Mouse (Mus musculus) forebrain, postnatal 0 days (tissue): ENCODE results near the gene Prpf8. TPM values are rescaled to one million over a fixed set of nuclear protein-coding genes. Genes with fewer than 3 reads are reported as not detected.
"Not testable (repeated sequence)": the region's sequence is repeated elsewhere in the genome, so short reads cannot be mapped to it uniquely, and the experiment has no call there.

Source experiments
- ATAC-seq: fragments of 200-750 bp; cut with Nextera tagmentation; 2 replicates; pipeline ENCODE4 v1.8.0; 2017; ENCODE audit warnings: mild to moderate bottlenecking, moderate library complexity
- DNase-seq: peaks from one replicate; pipeline ENCODE4 v3.0.0-alpha.2; 2015
- H3K27ac ChIP-seq: fragments of 300-500 bp; sonication (generic); 2 replicates; pipeline ENCODE4 v1.5.1; 2014; ENCODE audit warnings: low read depth, mild to moderate bottlenecking, antibody characterized with exemption, low read length, moderate library complexity, mixed read lengths
- H3K27me3 ChIP-seq: fragments of 300-500 bp; sonication (generic); 2 replicates; pipeline ENCODE4 v1.6.1; 2014; ENCODE audit warnings: mild to moderate bottlenecking, low read length, mixed read lengths; ENCODE audit not compliant: insufficient read depth
- H3K36me3 ChIP-seq: fragments of 300-500 bp; sonication (generic); 2 replicates; pipeline ENCODE4 v1.6.1; 2014; ENCODE audit warnings: mild to moderate bottlenecking, moderate library complexity; ENCODE audit not compliant: insufficient read depth
- H3K4me1 ChIP-seq: fragments of 300-500 bp; sonication (generic); 2 replicates; pipeline ENCODE4 v1.6.1; 2014; ENCODE audit warnings: antibody characterized with exemption; ENCODE audit not compliant: insufficient read depth
- H3K4me2 ChIP-seq: fragments of 300-500 bp; sonication (generic); 2 replicates; pipeline ENCODE4 v1.6.1; 2014; ENCODE audit warnings: low read depth, mild to moderate bottlenecking, moderate library complexity
- H3K4me3 ChIP-seq: fragments of 300-500 bp; sonication (generic); 2 replicates; pipeline ENCODE4 v1.5.1; 2014; ENCODE audit warnings: low read depth, low read length, mixed read lengths
- H3K9ac ChIP-seq: fragments of 300-500 bp; sonication (generic); 2 replicates; pipeline ENCODE4 v1.6.1; 2014; ENCODE audit warnings: mild to moderate bottlenecking
- H3K9me3 ChIP-seq: fragments of 300-500 bp; sonication (generic); 2 replicates; pipeline ENCODE4 v1.6.1; 2016; ENCODE audit warnings: low read length
- CTCF ChIP-seq: sonication (generic); IDR thresholded peaks from 2 replicates; pipeline ENCODE4 v1.5.1; 2016; ENCODE audit warnings: antibody characterized with exemption, control low read depth, low read depth
- WGBS: fragments of 180-500 bp; shearing (Covaris S2); extraction: QIAGEN DNeasy Blood & Tissue Kit; methylation state at CpG from one replicate; pipeline ENCODE4 v1.1.7; 2014; 5-methylcytosine and 5-hydroxymethylcytosine counted together
- polyA plus RNA-seq: library from polyadenylated mRNA; unstranded; fragments of >200 nt; fragmentation: Nextera tagmentation; extraction: Ambion mirVana; gene quantifications from 2 replicates; pipeline ENCODE4 v1.2.1, GENCODE M21; 2015
- total RNA-seq: library from RNA; depleted of rRNA; stranded (reverse); fragments of >200 nt; gene quantifications from 2 replicates; pipeline ENCODE4 v1.2.3, GENCODE M21; 2014

The Prpf8 gene
- total and polyA plus RNA-seq, 2 experiments from 2014 or later: 27.9 to 120 TPM

DNA sequence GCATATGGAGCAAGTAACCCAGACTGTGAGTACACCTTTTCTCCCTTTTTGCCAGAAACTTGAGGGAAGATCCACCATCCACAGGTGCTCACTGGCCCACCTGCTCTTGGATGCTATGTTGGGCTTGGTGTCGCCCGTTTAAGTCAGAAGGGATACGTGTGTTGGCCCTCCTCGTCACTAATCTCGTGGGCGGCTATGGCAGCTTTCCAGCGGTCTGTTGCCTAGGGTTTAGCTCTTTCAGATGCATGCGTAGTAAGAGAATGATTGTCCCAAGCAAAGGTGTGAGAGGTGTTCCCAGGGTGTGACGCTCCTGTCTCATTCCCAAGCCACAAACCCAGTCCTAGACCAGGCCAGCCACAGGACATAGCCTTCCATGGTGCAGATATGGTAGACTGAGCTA, 58.1 kb downstream of the Prpf8 start:
- WGBS: 77% methylated on average over 9 of the region's 9 CpGs
- DNase-seq: no peak

DNA sequence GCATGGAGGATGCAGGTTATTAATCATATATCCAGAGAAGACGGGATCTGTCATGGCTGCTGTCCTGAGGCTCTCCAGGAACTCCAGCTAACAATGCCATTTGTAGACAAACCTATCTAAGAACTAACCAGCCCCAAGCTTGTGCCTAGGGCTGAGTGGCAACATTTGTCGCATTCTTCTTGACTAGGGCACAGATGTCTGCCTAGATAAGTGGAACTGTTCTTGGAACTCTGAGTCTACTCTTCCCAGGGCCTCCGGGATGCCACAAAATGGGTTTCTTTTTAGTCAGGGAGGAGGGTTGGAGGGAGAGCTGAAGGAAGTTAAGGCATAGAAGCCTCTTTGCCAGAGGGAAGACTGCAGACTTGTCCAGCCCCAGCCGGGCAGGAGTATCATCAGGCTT, 59.4 kb downstream of the Prpf8 start:
- no peak for DNase-seq
- Histone ChIP-seq H3K4me1 (no peaks in the 10 kb centered on the region), H3K9me3 (no peaks in the 10 kb centered on the region), H3K4me3 (no peak overlapping the region), H3K36me3 (peaks cover 27% of the 10 kb centered on the region), H3K27ac (no peak overlapping the region), H3K4me2 (no peak overlapping the region), H3K9ac (no peak overlapping the region), H3K27me3 (no peaks in the 10 kb centered on the region)
- no peak for ATAC-seq
- TF ChIP-seq CTCF: no peak
- WGBS: 78% methylated on average over 4 of the region's 4 CpGs

More for the DNA sequence above, 58.1 kb downstream of the Prpf8 start:
- no peaks in the 10 kb centered on the region for H3K27me3 ChIP-seq
- no peak for ATAC-seq
- no peak for TF ChIP-seq CTCF
- no peaks in the 10 kb centered on the region for H3K4me1 ChIP-seq
- no peak overlapping the region for H3K9ac ChIP-seq
- H3K4me3 ChIP-seq: no peak overlapping the region
- H3K27ac ChIP-seq: no peak overlapping the region
- H3K9me3 ChIP-seq: no peaks in the 10 kb centered on the region
- no peak overlapping the region for H3K4me2 ChIP-seq
- H3K36me3 ChIP-seq: peaks cover 21% of the 10 kb centered on the region

DNA sequence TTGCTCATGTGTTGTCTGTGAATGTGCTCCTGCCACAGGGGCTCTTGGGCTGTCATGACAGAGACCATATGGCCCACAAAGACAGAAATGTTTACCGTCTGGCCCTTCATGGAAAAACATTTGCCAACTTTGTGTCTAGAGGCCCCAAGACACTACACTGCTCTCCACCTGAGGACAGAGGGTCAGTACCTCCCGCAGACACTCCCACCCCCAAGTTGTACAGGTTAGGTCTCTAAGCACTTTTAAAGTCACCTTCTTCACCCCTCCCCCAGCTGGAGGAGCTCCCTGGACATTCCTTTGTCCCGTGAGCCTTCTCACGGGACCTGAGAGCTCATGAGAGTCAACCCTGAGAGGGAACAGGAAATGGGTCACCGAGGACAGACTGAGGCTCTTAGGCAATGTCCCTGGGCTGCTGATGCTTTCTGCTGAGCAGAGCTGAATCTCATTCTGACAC, 63.1 kb downstream of the Prpf8 start:
- no peak for TF ChIP-seq CTCF
- no peak overlapping the region for H3K4me3 ChIP-seq
- peaks cover 36% of the 10 kb centered on the region for H3K36me3 ChIP-seq
- no peaks in the 10 kb centered on the region for H3K9me3 ChIP-seq
- H3K27me3 ChIP-seq: no peaks in the 10 kb centered on the region
- no peak overlapping the region for H3K27ac ChIP-seq
- no peak overlapping the region for H3K9ac ChIP-seq
- WGBS: 47% methylated on average over 5 of the region's 5 CpGs
- ATAC-seq: no peak
- DNase-seq: no peak
- no peak overlapping the region for H3K4me2 ChIP-seq
- H3K4me1 ChIP-seq: no peaks in the 10 kb centered on the region

DNA sequence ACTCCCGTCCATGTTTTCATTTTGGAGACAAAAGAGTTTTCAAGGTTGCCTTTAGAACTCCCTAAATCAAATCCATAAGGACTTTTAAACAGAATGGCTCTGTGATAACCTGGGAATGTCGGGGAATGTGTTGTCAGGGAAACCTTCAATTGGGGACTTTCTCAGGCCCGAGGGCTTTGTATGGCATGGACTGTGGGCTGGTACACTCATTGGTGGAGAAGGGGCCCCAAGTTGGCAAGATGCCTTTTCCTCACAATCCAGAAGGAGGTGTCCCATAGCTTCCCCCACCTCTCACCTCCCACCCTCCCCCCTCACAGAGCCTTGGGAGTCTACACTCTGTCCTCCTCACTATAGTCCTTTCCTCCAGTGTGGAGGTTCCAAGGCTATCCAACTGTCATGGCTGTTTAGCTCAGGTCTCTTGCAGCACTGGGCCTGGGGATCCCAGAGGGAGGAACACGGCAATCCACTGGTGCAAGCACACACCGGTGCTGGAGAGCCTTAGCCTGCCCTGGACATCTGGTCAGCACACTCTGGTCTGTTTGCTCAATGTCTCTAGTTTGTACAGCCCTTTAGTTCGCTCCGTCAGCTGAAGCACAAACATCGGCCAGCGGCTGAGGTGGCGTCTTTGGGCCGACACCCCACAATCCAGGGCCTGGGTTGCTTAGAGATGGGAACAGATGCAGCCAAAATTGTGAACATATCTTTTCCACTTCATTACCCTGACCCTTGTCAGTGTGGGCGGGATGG, 63.8 kb downstream of the Prpf8 start:
- no peaks in the 10 kb centered on the region for H3K27me3 ChIP-seq
- no peaks in the 10 kb centered on the region for H3K9me3 ChIP-seq
- no peaks in the 10 kb centered on the region for H3K4me1 ChIP-seq
- DNase-seq (no peak), ATAC-seq (no peak)
- H3K4me2 ChIP-seq: no peak overlapping the region
- TF ChIP-seq CTCF: no peak
- H3K36me3 ChIP-seq: peaks cover 31% of the 10 kb centered on the region
- no peak overlapping the region for H3K4me3 ChIP-seq
- WGBS: 45% methylated on average over 12 of the region's 12 CpGs
- no peak overlapping the region for H3K27ac ChIP-seq
- H3K9ac ChIP-seq: no peak overlapping the region

DNA sequence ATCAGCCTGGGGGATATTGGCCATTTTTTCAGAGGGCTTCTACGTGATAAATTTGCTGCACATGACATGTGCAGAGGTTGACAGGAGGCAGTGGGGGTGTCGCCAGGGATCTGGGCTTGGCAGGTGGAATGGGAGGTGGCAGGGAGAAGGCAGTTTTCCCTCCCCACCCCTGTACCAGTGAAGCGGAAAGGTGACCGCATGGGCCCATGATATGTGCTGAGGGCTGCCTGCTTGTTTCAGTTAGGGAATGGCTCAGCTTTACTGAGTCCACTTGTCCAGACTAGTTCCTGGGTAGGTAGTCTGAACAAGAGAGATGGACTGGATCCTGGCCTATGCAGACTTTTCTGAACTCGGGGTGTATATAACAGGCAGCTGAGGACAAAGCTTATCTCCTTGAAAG, 64.7 kb downstream of the Prpf8 start:
- no peak for ATAC-seq

DNA sequence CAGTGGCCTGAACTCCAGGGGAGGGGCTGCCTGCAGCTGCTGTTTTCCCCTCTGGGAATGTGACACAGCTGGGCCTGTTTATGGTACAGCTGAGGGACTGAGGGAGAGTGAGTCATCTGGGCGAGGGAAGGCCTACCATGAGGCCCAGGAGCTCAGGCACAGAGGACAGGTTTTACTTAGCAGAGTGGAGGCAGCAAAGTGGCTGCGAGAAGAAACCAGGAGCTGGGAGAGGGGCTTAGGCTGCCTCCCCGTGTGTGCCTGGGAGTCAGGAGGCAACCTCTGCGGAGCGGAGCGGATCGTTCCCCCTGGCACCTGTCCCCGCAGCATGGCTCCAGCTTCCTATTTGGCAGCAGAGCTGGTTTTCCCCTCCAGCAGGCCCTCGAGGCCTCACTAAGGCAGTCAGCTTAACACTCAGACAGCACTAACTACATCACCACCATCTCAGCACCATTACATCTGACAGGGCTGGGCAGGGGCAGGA, 65.4 kb downstream of the Prpf8 start:
- Histone ChIP-seq H3K9me3 (no peaks in the 10 kb centered on the region), H3K27ac (no peak overlapping the region), H3K27me3 (no peaks in the 10 kb centered on the region), H3K4me3 (no peak overlapping the region), H3K4me1 (no peaks in the 10 kb centered on the region), H3K9ac (no peak overlapping the region), H3K36me3 (peaks cover 28% of the 10 kb centered on the region), H3K4me2 (no peak overlapping the region)
- 45% methylated on average over 9 of the region's 9 CpGs for WGBS
- ATAC-seq: peak; percentile 16; the same call in 1 of the 2 replicates
- no peak for TF ChIP-seq CTCF
- no peak for DNase-seq

More for the DNA sequence above, 64.7 kb downstream of the Prpf8 start:
- H3K27ac ChIP-seq: no peak overlapping the region
- no peak overlapping the region for H3K4me3 ChIP-seq
- H3K4me1 ChIP-seq: no peaks in the 10 kb centered on the region
- no peak for DNase-seq
- no peak for TF ChIP-seq CTCF
- H3K27me3 ChIP-seq: no peaks in the 10 kb centered on the region
- no peak overlapping the region for H3K4me2 ChIP-seq
- H3K36me3 ChIP-seq: peaks cover 29% of the 10 kb centered on the region
- no peaks in the 10 kb centered on the region for H3K9me3 ChIP-seq
- no peak overlapping the region for H3K9ac ChIP-seq
- 84% methylated on average over 5 of the region's 5 CpGs for WGBS

DNA sequence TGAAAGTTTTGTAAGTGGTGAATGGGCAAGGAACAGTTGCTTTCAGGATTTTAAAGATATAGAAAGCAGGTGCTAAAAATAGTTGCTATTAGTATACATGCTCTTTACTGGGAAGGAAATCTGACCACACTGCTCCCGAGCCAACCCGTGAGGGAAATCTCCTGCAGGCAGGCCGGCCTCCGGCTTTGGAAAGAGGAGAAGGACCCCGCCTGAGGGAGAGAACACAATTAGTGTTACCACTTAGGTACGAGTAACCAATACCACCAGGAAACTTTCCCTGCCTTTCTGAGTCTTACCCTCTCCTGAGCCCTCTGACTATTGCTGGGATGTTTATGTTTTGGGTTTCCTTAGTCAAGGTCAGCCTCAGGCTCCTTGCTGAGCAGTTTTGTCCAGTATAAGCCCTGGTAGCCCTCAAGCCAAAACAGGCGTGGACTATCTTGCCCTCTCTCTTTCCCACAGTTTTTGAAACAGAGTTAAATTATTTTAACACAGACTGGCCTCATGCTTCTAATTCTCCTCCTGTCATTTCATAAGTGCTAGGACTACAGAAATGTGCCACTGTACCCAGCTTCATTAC, 66.4 kb downstream of the Prpf8 start:
- Histone ChIP-seq H3K9me3 (no peaks in the 10 kb centered on the region), H3K4me3 (no peak overlapping the region), H3K27ac (no peak overlapping the region), H3K27me3 (no peaks in the 10 kb centered on the region), H3K4me2 (no peak overlapping the region), H3K4me1 (no peaks in the 10 kb centered on the region), H3K9ac (no peak overlapping the region), H3K36me3 (peaks cover 27% of the 10 kb centered on the region)
- DNase-seq (no peak), ATAC-seq (no peak)
- WGBS: 58% methylated on average over 7 of the region's 7 CpGs
- no peak for TF ChIP-seq CTCF

DNA sequence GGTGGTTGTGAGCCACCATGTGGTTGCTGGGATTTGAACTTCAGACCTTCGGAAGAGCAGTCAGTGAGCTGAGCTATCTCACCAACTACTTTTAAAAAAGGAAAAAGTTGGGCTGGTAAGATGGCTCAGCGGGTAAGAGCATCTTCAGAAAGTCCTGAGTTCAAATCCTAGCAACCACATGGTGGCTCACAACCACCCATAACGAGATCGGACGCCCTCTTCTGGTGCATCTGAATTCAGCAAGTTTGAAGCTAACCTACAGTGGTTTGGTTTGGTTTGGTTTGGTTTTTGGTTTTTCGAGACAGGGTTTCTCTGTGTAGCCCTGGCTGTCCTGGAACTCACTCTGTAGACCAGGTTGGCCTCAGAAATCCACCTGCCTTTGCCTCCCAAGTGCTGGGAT, 69.4 kb downstream of the Prpf8 start:
- not testable (repeated sequence) for H3K27me3 ChIP-seq, H3K9ac ChIP-seq, H3K4me3 ChIP-seq, H3K4me2 ChIP-seq, H3K9me3 ChIP-seq, DNase-seq, H3K27ac ChIP-seq, ATAC-seq, H3K4me1 ChIP-seq
- H3K36me3 ChIP-seq: peaks cover 19% of the 10 kb centered on the region
- 92% methylated on average over 6 of the region's 6 CpGs for WGBS
